Mouse (Mus musculus): ENCODE data around the gene Oxsr1. TPM values are rescaled to one million over a fixed set of nuclear protein-coding genes. Genes with fewer than 3 reads are reported as not detected.

Gene Oxsr1
- polyA plus RNA-seq, 1 experiment from 2014 or later, result 13.4 TPM

DNA sequence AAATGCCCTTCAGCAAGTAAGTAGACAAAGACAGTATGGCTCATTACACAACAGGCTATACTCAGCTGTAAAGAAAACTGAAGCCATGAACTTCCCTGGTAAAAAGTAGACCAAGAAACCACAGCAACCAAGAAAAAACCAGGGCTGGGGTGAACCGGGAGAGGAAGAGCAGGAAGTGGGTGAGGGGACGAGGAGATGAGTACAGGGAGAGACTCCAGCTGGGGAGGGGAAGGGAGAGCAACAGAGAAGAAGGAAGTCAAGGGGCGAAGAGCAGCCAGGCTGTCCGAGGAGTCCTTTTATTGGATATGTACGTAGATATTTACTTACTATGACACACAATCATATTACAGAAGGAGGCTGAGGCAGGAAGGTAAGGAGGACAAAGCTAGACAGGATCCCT, 74.2 kb downstream of the Oxsr1 start:
- 85% methylated on average over 5 of the region's 5 CpGs for WGBS
- Histone ChIP-seq H3K9ac (replicated peaks; ENCODE audit: low read depth, low read length) (no peak overlapping the region), H3K4me3 (replicated peaks; ENCODE audit: low read length) (no peak overlapping the region), H3K27ac (ENCODE audit: low read length) (no peak overlapping the region), H3K36me3 (ENCODE audit: control insufficient read depth, insufficient read depth) (peaks cover 4% of the 10 kb centered on the region; the same call in 1 of the 2 replicates), H3K27me3 (replicated peaks; ENCODE audit: control insufficient read depth, insufficient read depth, low read length) (no peaks in the 10 kb centered on the region), H3K4me2 (ENCODE audit: low read length) (no peak overlapping the region), H3K4me1 (replicated peaks; ENCODE audit: control insufficient read depth, insufficient read depth, low read length) (no peaks in the 10 kb centered on the region), H3K9me3 (ENCODE audit: control insufficient read depth, low read length) (no peaks in the 10 kb centered on the region)
- no peak for ATAC-seq

DNA sequence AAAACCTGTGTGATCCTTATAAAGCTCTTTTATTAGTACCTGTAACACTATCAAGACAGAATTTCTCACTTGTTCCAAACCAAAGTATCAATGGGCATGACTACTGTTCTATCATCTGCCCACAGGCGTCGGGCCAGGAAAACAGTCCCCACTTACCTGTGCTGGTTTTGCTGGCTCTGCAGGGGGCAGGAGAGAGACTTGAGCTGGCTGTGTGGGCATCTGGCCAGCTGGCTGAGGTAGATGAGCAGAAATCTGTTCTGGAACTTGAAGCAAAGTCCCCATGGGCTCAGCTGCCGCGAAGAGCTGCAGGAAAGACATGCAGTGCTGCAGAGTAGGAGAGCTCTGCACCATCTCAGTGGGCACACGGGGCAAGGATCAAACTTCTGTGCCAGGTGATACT, 75.4 kb downstream of the Oxsr1 start:
- WGBS, result 83% methylated on average over 5 of the region's 5 CpGs
- Histone ChIP-seq H3K4me3 (replicated peaks; ENCODE audit: low read length) (no peak overlapping the region), H3K9me3 (ENCODE audit: control insufficient read depth, low read length) (no peaks in the 10 kb centered on the region), H3K27me3 (replicated peaks; ENCODE audit: control insufficient read depth, insufficient read depth, low read length) (no peaks in the 10 kb centered on the region), H3K4me2 (ENCODE audit: low read length) (no peak overlapping the region), H3K36me3 (ENCODE audit: control insufficient read depth, insufficient read depth) (peaks cover 4% of the 10 kb centered on the region; the same call in 1 of the 2 replicates), H3K27ac (ENCODE audit: low read length) (no peak overlapping the region), H3K9ac (replicated peaks; ENCODE audit: low read depth, low read length) (no peak overlapping the region), H3K4me1 (replicated peaks; ENCODE audit: control insufficient read depth, insufficient read depth, low read length) (no peaks in the 10 kb centered on the region)
- ATAC-seq, result no peak

DNA sequence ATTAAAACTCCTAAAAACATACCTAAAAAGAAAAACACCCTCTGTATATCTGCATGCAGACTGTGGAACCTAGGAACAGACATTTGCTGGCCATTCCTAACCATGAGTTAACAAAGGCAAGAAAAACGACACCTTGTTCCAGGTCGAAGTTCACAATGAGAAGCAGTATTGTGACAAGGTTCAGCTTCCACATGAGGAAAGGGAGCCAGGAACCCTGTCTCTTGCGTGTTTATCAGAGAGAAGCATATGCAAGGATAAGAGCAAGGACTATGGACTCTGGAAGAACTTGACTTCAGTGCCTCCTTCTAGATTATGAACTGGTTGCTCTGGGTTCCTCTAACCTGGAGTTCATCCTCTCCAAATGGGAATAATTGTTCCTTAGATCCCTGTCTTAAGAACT, 78.2 kb downstream of the Oxsr1 start:
- no peak for ATAC-seq
- no peaks in the 10 kb centered on the region for H3K9me3 ChIP-seq (ENCODE audit: control insufficient read depth, low read length)
- no peak overlapping the region for H3K27ac ChIP-seq (ENCODE audit: low read length)
- WGBS, result 91% methylated on average over 3 of the region's 3 CpGs
- 0 out of 2 replicates have a peak, but pooled peaks cover 3% of the 10 kb centered on the region for H3K4me1 ChIP-seq (replicated peaks; ENCODE audit: control insufficient read depth, insufficient read depth, low read length)
- no peaks in the 10 kb centered on the region for H3K36me3 ChIP-seq (ENCODE audit: control insufficient read depth, insufficient read depth)
- no peak overlapping the region for H3K4me3 ChIP-seq (replicated peaks; ENCODE audit: low read length)
- H3K9ac ChIP-seq (replicated peaks; ENCODE audit: low read depth, low read length), result no peak overlapping the region
- H3K27me3 ChIP-seq (replicated peaks; ENCODE audit: control insufficient read depth, insufficient read depth, low read length), result no peaks in the 10 kb centered on the region
- H3K4me2 ChIP-seq (ENCODE audit: low read length), result no peak overlapping the region

DNA sequence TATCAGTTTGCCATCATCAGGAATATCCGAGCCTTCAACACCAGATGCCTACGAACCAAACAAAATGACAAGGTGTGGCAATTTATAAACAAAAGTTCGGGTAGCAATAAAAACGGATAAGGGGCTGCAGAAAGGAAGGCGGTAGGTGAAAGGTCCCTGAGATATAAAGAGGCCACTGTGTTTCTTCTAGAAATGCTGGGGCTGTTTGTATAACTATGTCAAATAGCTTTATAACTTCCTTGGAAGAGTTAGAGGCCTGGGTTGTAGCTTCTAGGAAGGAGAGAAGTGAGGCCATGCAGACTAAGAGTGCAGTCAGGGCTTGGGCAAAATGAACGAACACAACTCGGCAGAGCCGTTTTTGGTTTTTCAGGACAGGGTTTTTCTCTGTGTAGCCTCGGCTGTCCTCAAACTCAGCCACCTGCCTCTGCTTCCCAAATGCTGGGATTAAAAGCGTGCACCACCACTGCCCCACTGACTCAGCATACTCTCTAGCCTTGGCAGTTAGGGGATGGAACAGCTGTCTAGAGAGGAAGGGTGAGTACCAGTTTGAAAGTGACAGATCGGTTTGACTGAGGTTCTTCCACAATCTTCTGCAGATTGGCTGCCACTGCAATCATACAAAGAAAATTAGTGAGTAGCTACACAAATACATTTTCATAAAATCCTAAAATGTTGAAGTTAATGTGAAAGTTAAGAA, 80.9 kb downstream of the Oxsr1 start:
- H3K9me3 ChIP-seq (ENCODE audit: control insufficient read depth, low read length), result no peaks in the 10 kb centered on the region
- no peak overlapping the region for H3K9ac ChIP-seq (replicated peaks; ENCODE audit: low read depth, low read length)
- 92% methylated on average over 11 of the region's 11 CpGs for WGBS
- H3K36me3 ChIP-seq (ENCODE audit: control insufficient read depth, insufficient read depth), result no peaks in the 10 kb centered on the region
- no peaks in the 10 kb centered on the region for H3K27me3 ChIP-seq (replicated peaks; ENCODE audit: control insufficient read depth, insufficient read depth, low read length)
- no peak overlapping the region for H3K4me2 ChIP-seq (ENCODE audit: low read length)
- no peak for ATAC-seq
- H3K27ac ChIP-seq (ENCODE audit: low read length), result no peak overlapping the region
- H3K4me3 ChIP-seq (replicated peaks; ENCODE audit: low read length), result no peak overlapping the region
- H3K4me1 ChIP-seq (replicated peaks; ENCODE audit: control insufficient read depth, insufficient read depth, low read length), result 0 out of 2 replicates have a peak, but pooled peaks cover 3% of the 10 kb centered on the region

DNA sequence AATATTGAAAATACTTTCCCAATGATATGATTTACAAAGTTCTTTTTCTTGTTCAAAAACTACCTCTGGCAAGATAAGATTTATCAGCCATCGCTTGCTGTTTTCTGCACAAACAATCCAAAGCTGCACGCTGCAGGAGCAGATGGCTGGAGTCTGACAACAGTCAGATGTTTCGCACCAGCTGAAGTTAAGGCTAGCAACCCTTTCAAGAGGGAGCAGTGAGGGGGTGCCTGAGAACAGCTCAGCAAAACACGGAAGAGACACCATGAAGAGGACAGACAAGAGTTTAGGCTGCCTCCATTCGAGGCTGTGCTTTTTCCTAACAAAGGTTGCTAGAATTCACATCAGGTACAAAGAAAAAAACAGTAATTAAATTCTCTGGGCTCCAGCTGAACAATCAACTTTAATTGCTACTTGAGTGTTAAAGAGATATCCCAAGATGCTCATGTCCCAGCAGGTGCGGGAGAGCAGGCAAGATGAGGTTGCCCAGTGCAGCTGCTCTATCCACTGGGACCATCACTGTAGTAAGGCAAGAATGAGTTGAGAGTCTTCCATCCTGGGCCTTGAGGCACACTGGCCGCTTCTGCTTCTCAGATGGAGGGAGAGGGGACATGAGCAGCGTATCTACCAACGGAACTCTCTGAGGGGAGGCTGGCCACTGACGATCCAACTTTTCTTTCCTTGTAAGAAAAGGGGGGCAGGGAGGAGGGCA, 81.8 kb downstream of the Oxsr1 start:
- H3K27ac ChIP-seq (ENCODE audit: low read length), result 0 out of 2 replicates have a peak overlapping the region, but pooled peaks have one; percentile 22
- 0 out of 2 replicates have a peak, but pooled peaks cover 3% of the 10 kb centered on the region for H3K4me1 ChIP-seq (replicated peaks; ENCODE audit: control insufficient read depth, insufficient read depth, low read length)
- no peak overlapping the region for H3K9ac ChIP-seq (replicated peaks; ENCODE audit: low read depth, low read length)
- no peak overlapping the region for H3K4me3 ChIP-seq (replicated peaks; ENCODE audit: low read length)
- no peak for ATAC-seq
- H3K4me2 ChIP-seq (ENCODE audit: low read length), result no peak overlapping the region
- H3K36me3 ChIP-seq (ENCODE audit: control insufficient read depth, insufficient read depth), result no peaks in the 10 kb centered on the region
- WGBS, result 73% methylated on average over 10 of the region's 10 CpGs
- H3K9me3 ChIP-seq (ENCODE audit: control insufficient read depth, low read length), result no peaks in the 10 kb centered on the region
- H3K27me3 ChIP-seq (replicated peaks; ENCODE audit: control insufficient read depth, insufficient read depth, low read length), result no peaks in the 10 kb centered on the region

DNA sequence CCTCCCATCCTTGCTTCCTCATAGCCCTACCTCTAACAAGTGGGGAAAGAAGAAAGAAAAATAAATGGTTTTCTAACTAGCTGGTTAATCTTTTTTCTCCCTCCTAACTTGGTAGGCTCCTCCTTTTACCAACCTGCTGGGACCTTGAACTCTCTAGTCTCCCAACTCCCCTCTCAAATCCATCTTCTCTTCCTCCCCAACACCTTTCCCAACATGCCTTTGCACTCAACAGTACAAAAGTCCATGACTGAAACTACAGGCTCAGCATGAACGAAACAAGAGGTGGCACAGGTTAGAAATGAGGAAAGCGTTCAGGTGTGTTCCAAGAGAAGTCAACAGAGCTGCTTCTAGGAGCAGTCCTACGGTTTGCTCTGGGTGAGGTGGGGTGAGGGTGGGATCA, 83.0 kb downstream of the Oxsr1 start:
- Histone ChIP-seq H3K9ac (replicated peaks; ENCODE audit: low read depth, low read length) (no peak overlapping the region), H3K27ac (ENCODE audit: low read length) (no peak overlapping the region), H3K4me3 (replicated peaks; ENCODE audit: low read length) (no peak overlapping the region), H3K4me1 (replicated peaks; ENCODE audit: control insufficient read depth, insufficient read depth, low read length) (0 out of 2 replicates have a peak, but pooled peaks cover 3% of the 10 kb centered on the region), H3K9me3 (ENCODE audit: control insufficient read depth, low read length) (no peaks in the 10 kb centered on the region), H3K36me3 (ENCODE audit: control insufficient read depth, insufficient read depth) (no peaks in the 10 kb centered on the region), H3K4me2 (ENCODE audit: low read length) (no peak overlapping the region), H3K27me3 (replicated peaks; ENCODE audit: control insufficient read depth, insufficient read depth, low read length) (no peaks in the 10 kb centered on the region)
- no peak for ATAC-seq
- 92% methylated on average over 3 of the region's 3 CpGs for WGBS

DNA sequence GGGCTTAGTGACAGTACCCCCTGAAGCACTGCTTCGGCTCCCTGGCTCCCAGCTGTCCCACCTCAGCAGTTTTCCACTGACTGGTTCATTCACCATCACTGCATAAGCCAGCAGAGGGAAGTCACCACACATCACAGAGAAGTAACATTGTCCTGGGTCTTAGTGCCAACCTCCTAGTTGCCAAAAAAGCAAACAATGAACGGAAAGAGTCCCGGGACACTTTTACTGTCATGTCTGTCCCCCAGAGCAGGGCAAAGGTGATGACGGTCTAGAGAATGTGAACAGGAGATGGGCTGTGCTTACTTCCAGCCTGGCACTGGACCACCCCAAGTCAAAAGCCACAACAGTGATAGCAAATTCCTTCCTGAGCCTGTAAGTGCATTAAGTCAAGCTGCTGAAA, 83.4 kb downstream of the Oxsr1 start:
- Histone ChIP-seq H3K9me3 (ENCODE audit: control insufficient read depth, low read length) (no peaks in the 10 kb centered on the region), H3K4me2 (ENCODE audit: low read length) (no peak overlapping the region), H3K9ac (replicated peaks; ENCODE audit: low read depth, low read length) (no peak overlapping the region), H3K4me1 (replicated peaks; ENCODE audit: control insufficient read depth, insufficient read depth, low read length) (0 out of 2 replicates have a peak, but pooled peaks cover 3% of the 10 kb centered on the region), H3K36me3 (ENCODE audit: control insufficient read depth, insufficient read depth) (no peaks in the 10 kb centered on the region), H3K27ac (ENCODE audit: low read length) (no peak overlapping the region), H3K4me3 (replicated peaks; ENCODE audit: low read length) (no peak overlapping the region), H3K27me3 (replicated peaks; ENCODE audit: control insufficient read depth, insufficient read depth, low read length) (no peaks in the 10 kb centered on the region)
- 91% methylated on average over 4 of the region's 4 CpGs for WGBS
- no peak for ATAC-seq

DNA sequence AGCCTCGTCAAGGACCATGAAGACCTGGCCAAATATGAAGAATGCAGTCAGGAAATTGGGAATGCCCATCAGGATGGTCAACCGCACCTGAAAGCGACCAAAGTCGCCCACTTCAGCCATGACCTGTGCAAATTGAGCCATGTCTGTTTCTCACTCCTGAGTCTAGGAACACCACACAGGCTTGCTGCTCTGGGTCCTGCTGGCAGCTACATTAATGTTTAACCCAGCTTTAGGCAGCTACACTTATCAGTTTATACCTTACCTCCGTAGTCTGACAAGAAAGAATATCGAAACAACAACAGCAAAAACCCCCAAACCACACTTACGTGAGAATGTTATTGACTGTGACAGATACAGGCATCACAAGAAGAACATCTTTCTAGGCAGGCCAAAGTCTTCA, 90.7 kb downstream of the Oxsr1 start:
- H3K27ac ChIP-seq (ENCODE audit: low read length), result no peak overlapping the region
- WGBS, result 96% methylated on average over 7 of the region's 7 CpGs

DNA sequence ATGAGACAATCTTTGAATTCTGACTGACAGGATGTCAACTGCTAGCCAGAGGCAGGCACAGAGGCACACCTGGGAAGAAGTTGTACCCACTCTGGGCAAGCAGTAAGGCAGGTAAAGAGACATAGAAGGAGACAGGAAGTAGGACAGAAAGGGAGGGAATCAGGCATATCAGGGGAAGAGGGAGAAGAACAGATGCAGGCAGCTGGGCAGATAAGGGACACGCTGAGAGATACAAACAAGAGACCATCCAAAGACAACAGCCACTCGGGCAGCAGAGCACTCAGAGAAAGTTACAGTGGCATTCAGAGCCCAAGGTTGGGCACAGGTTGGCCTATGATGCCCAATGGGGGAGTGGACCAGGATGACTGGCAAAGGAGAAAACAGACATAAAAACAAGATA, 91.4 kb downstream of the Oxsr1 start:
- no peaks in the 10 kb centered on the region for H3K27me3 ChIP-seq (replicated peaks; ENCODE audit: control insufficient read depth, insufficient read depth, low read length)
- no peak for ATAC-seq
- 98% methylated on average over 2 of the region's 2 CpGs for WGBS
- H3K9me3 ChIP-seq (ENCODE audit: control insufficient read depth, low read length), result no peaks in the 10 kb centered on the region
- no peak overlapping the region for H3K9ac ChIP-seq (replicated peaks; ENCODE audit: low read depth, low read length)
- H3K4me2 ChIP-seq (ENCODE audit: low read length), result no peak overlapping the region
- H3K36me3 ChIP-seq (ENCODE audit: control insufficient read depth, insufficient read depth), result no peaks in the 10 kb centered on the region
- no peak overlapping the region for H3K27ac ChIP-seq (ENCODE audit: low read length)
- H3K4me1 ChIP-seq (replicated peaks; ENCODE audit: control insufficient read depth, insufficient read depth, low read length), result no peaks in the 10 kb centered on the region
- no peak overlapping the region for H3K4me3 ChIP-seq (replicated peaks; ENCODE audit: low read length)

More for the DNA sequence above, 90.7 kb downstream of the Oxsr1 start:
- Histone ChIP-seq H3K4me2 (ENCODE audit: low read length) (no peak overlapping the region), H3K9me3 (ENCODE audit: control insufficient read depth, low read length) (no peaks in the 10 kb centered on the region), H3K9ac (replicated peaks; ENCODE audit: low read depth, low read length) (no peak overlapping the region), H3K4me1 (replicated peaks; ENCODE audit: control insufficient read depth, insufficient read depth, low read length) (no peaks in the 10 kb centered on the region), H3K36me3 (ENCODE audit: control insufficient read depth, insufficient read depth) (no peaks in the 10 kb centered on the region), H3K27me3 (replicated peaks; ENCODE audit: control insufficient read depth, insufficient read depth, low read length) (no peaks in the 10 kb centered on the region), H3K4me3 (replicated peaks; ENCODE audit: low read length) (no peak overlapping the region)
- ATAC-seq, result no peak

Measured in forebrain, embryonic 16.5 days (tissue).